Mouse (Mus musculus): Measurements from ENCODE around the gene Krr1. TPM values are rescaled to one million over a fixed set of nuclear protein-coding genes. Genes with fewer than 3 reads are reported as not detected.
"Not testable (repeated sequence)": the region's sequence is repeated elsewhere in the genome, so short reads cannot be mapped to it uniquely, and the experiment has no call there.

Krr1 gene
- polyA plus RNA-seq, 1 experiment from 2014 or later: 53.9 TPM

GRCm38 (mm10) chr10:111997671-111998070, 25.2 kb downstream of the Krr1 start:
- H3K4me3 ChIP-seq (ENCODE audit: low read depth, low read length): no peak overlapping the region
- H3K9ac ChIP-seq: no peak overlapping the region
- DNase-seq (no peak), ATAC-seq (ENCODE audit: insufficient read depth) (peak; percentile 52; the same call in 1 of the 2 replicates)
- no peak overlapping the region for H3K4me2 ChIP-seq
- no peaks in the 10 kb centered on the region for H3K4me1 ChIP-seq (ENCODE audit: insufficient read depth)
- no peak overlapping the region for H3K27ac ChIP-seq (ENCODE audit: low read depth)
- H3K9me3 ChIP-seq (ENCODE audit: low read depth, low read length): no peaks in the 10 kb centered on the region
- no peaks in the 10 kb centered on the region for H3K27me3 ChIP-seq (ENCODE audit: insufficient read depth, low read length)
- TF ChIP-seq CTCF (IDR thresholded peaks at IDR 0.05; ENCODE audit: low read depth): no peak
- H3K36me3 ChIP-seq (ENCODE audit: insufficient read depth): no peaks in the 10 kb centered on the region

GRCm38 (mm10) chr10:111999765-112000164, 27.3 kb downstream of the Krr1 start:
- no peak overlapping the region for H3K9ac ChIP-seq
- ATAC-seq (ENCODE audit: insufficient read depth) (no peak), DNase-seq (no peak)
- TF ChIP-seq CTCF (IDR thresholded peaks at IDR 0.05; ENCODE audit: low read depth): no peak
- H3K9me3 ChIP-seq (ENCODE audit: low read depth, low read length): no peaks in the 10 kb centered on the region
- no peak overlapping the region for H3K4me2 ChIP-seq
- no peak overlapping the region for H3K4me3 ChIP-seq (ENCODE audit: low read depth, low read length)
- no peak overlapping the region for H3K27ac ChIP-seq (ENCODE audit: low read depth)
- H3K4me1 ChIP-seq (ENCODE audit: insufficient read depth): no peaks in the 10 kb centered on the region
- no peaks in the 10 kb centered on the region for H3K27me3 ChIP-seq (ENCODE audit: insufficient read depth, low read length)
- no peaks in the 10 kb centered on the region for H3K36me3 ChIP-seq (ENCODE audit: insufficient read depth)
- 46% methylated on average over 3 of the region's 3 CpGs for WGBS

- Histone ChIP-seq H3K27ac (ENCODE audit: low read depth) (no peak overlapping the region), H3K27me3 (ENCODE audit: insufficient read depth, low read length) (no peaks in the 10 kb centered on the region), H3K4me1 (ENCODE audit: insufficient read depth) (no peaks in the 10 kb centered on the region), H3K9ac (no peak overlapping the region), H3K9me3 (ENCODE audit: low read depth, low read length) (no peaks in the 10 kb centered on the region), H3K4me3 (ENCODE audit: low read depth, low read length) (no peak overlapping the region), H3K4me2 (no peak overlapping the region), H3K36me3 (ENCODE audit: insufficient read depth) (no peaks in the 10 kb centered on the region)
- ATAC-seq (ENCODE audit: insufficient read depth) (no peak), DNase-seq (no peak)
- TF ChIP-seq CTCF (IDR thresholded peaks at IDR 0.05; ENCODE audit: low read depth): no peak
- WGBS: 84% methylated on average over 5 of the region's 5 CpGs
Measured at GRCm38 (mm10) chr10:112000568-112000967, 28.1 kb downstream of the Krr1 start.

DNA sequence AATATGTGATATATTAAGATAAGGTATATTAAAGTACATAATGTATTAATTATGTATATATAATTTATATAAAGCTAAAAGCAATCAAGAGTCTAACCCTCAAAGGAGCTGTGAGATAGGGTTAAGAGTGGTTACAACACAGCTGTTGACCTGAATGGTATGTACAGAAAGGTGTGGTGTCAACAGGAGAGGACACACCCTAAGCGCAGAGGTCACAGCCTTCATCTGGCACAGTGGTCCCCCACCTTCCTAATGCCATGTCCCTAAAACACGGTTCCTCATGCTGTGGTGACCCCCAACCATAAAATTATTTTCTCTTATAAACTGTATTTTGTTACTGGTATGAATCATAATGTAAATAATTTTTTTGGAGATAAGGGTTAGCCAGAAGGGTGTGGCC, 28.9 kb downstream of the Krr1 start:
- no peak for DNase-seq
- TF ChIP-seq CTCF (IDR thresholded peaks at IDR 0.05; ENCODE audit: low read depth): no peak
- no peaks in the 10 kb centered on the region for H3K9me3 ChIP-seq (ENCODE audit: low read depth, low read length)
- ATAC-seq (ENCODE audit: insufficient read depth): no peak
- no peak overlapping the region for H3K27ac ChIP-seq (ENCODE audit: low read depth)
- no peak overlapping the region for H3K4me2 ChIP-seq
- no peak overlapping the region for H3K4me3 ChIP-seq (ENCODE audit: low read depth, low read length)
- 86% methylated on average over 2 of the region's 2 CpGs for WGBS
- H3K9ac ChIP-seq: no peak overlapping the region
- no peaks in the 10 kb centered on the region for H3K4me1 ChIP-seq (ENCODE audit: insufficient read depth)
- no peaks in the 10 kb centered on the region for H3K36me3 ChIP-seq (ENCODE audit: insufficient read depth)
- no peaks in the 10 kb centered on the region for H3K27me3 ChIP-seq (ENCODE audit: insufficient read depth, low read length)

DNA sequence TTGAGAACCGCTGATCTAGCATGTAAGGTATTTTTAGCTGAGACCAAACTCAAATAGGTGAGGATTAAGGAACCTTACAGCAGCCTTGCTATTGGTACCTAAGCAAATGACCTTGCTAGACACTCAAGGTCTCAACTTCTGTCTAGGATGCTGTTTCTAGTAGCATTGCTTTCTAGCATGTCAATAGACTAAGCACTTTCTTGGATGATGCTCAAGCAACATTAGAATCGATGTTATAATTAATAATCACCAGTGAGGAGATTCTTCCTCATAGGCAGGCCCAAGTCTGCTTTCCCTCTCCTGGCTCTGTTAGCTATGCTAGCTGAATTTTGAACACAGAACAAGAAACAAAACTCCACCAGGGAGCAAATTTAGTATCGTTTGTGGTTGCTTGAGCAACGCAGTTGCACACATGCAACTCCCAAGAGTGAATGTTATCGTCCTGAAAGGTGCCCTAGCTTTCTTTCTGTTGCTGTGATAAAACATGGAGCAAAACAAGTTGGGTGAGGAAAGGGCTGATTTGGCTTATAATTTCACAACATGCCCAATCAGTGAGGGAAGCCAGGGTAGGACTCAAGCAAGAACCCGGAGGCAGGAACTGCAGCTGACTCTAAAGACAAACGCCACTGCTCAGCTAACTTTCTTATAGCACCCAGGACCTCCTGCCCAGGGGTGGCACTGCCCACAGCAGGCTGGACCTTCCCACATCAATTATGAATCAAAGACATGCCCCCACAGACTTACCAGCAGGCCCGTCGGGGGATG, 29.5 kb downstream of the Krr1 start:
- DNase-seq (no peak), ATAC-seq (ENCODE audit: insufficient read depth) (no peak)
- Histone ChIP-seq H3K27me3 (ENCODE audit: insufficient read depth, low read length) (no peaks in the 10 kb centered on the region), H3K27ac (ENCODE audit: low read depth) (no peak overlapping the region), H3K9ac (no peak overlapping the region), H3K36me3 (ENCODE audit: insufficient read depth) (no peaks in the 10 kb centered on the region), H3K4me1 (ENCODE audit: insufficient read depth) (no peaks in the 10 kb centered on the region), H3K4me3 (ENCODE audit: low read depth, low read length) (no peak overlapping the region), H3K4me2 (no peak overlapping the region), H3K9me3 (ENCODE audit: low read depth, low read length) (no peaks in the 10 kb centered on the region)
- WGBS: 83% methylated on average over 9 of the region's 9 CpGs
- no peak for TF ChIP-seq CTCF (IDR thresholded peaks at IDR 0.05; ENCODE audit: low read depth)

GRCm38 (mm10) chr10:112002544-112003215, 30.2 kb downstream of the Krr1 start, which contains the start of gene Glipr1:
Gene Glipr1 (minus strand): TSS chr10:112002631.
- Histone ChIP-seq H3K9ac (no peak within 1 kb of the TSS), H3K27ac (ENCODE audit: low read depth) (no peak within 1 kb of the TSS), H3K27me3 (ENCODE audit: insufficient read depth, low read length) (no peaks in the 10 kb centered on the region), H3K4me1 (ENCODE audit: insufficient read depth) (no peaks in the 10 kb centered on the region), H3K36me3 (ENCODE audit: insufficient read depth) (no peaks in the 10 kb centered on the region), H3K4me2 (no peak within 1 kb of the TSS), H3K9me3 (ENCODE audit: low read depth, low read length) (no peaks in the 10 kb centered on the region), H3K4me3 (ENCODE audit: low read depth, low read length) (no peak within 1 kb of the TSS)
- 47% methylated on average over 9 of the region's 9 CpGs for WGBS
- DNase-seq: no peak
- ATAC-seq (ENCODE audit: insufficient read depth): no peak
- TF ChIP-seq CTCF (IDR thresholded peaks at IDR 0.05; ENCODE audit: low read depth): no peak

GRCm38 (mm10) chr10:112009511-112009910, 37.0 kb downstream of the Krr1 start:
- H3K4me3 ChIP-seq (ENCODE audit: low read depth, low read length); H3K4me2 ChIP-seq; H3K9me3 ChIP-seq (ENCODE audit: low read depth, low read length); H3K36me3 ChIP-seq (ENCODE audit: insufficient read depth); H3K9ac ChIP-seq; DNase-seq; H3K4me1 ChIP-seq (ENCODE audit: insufficient read depth); ATAC-seq (ENCODE audit: insufficient read depth); H3K27me3 ChIP-seq (ENCODE audit: insufficient read depth, low read length); H3K27ac ChIP-seq (ENCODE audit: low read depth): not testable (repeated sequence)
- 72% methylated on average over 1 of the region's 1 CpGs for WGBS

Measured in lung, embryonic 14.5 days (tissue).